Mouse (Mus musculus) midbrain, postnatal 0 days (tissue): ENCODE measurements around the gene P2ry14. TPM values are rescaled to one million over a fixed set of nuclear protein-coding genes. Genes with fewer than 3 reads are reported as not detected.

Experiments
- ATAC-seq: fragments of 200-750 bp; cut with Nextera tagmentation; 2 replicates; pipeline ENCODE4 v1.8.0; 2017; ENCODE audit warnings: moderate number of reproducible peaks, mild to moderate bottlenecking, moderate TSS enrichment, moderate library complexity; ENCODE audit not compliant: low FRiP score
- DNase-seq: peaks from one replicate; pipeline ENCODE4 v3.0.0-alpha.2; 2015; ENCODE audit warnings: low spot score
- H3K27ac ChIP-seq: fragments of 300-500 bp; sonication (generic); 2 replicates; pipeline ENCODE4 v1.5.1; 2014; ENCODE audit warnings: low read depth, mild to moderate bottlenecking, low read length, mixed read lengths
- H3K27me3 ChIP-seq: fragments of 300-500 bp; sonication (generic); 2 replicates; pipeline ENCODE4 v1.6.1; 2014; ENCODE audit warnings: low read length, control low read depth, mixed read lengths; ENCODE audit not compliant: insufficient read depth
- H3K36me3 ChIP-seq: fragments of 300-500 bp; sonication (generic); 2 replicates; pipeline ENCODE4 v1.6.1; 2014; ENCODE audit warnings: low read length, control low read depth, mixed read lengths; ENCODE audit not compliant: insufficient read depth
- H3K4me1 ChIP-seq: fragments of 300-500 bp; sonication (generic); 2 replicates; pipeline ENCODE4 v1.6.1; 2014; ENCODE audit warnings: mild to moderate bottlenecking, control low read depth, antibody characterized with exemption, low read length, mixed read lengths; ENCODE audit not compliant: insufficient read depth
- H3K4me2 ChIP-seq: fragments of 300-500 bp; sonication (generic); 2 replicates; pipeline ENCODE4 v1.6.1; 2014; ENCODE audit warnings: low read depth, mild to moderate bottlenecking, low read length, mixed read lengths; ENCODE audit not compliant: poor library complexity, severe bottlenecking
- H3K4me3 ChIP-seq: fragments of 300-500 bp; sonication (generic); 2 replicates; pipeline ENCODE4 v1.5.1; 2014; ENCODE audit warnings: low read depth, mild to moderate bottlenecking, low read length, moderate library complexity
- H3K9ac ChIP-seq: fragments of 300-500 bp; sonication (generic); replicated peaks from 2 replicates; pipeline ENCODE4 v1.6.1; 2014; ENCODE audit warnings: mild to moderate bottlenecking, low read length, moderate library complexity, mixed read lengths; ENCODE audit not compliant: poor library complexity, severe bottlenecking
- H3K9me3 ChIP-seq: fragments of 300-500 bp; sonication (generic); 2 replicates; pipeline ENCODE4 v1.6.1; 2016; ENCODE audit warnings: low read length, control low read depth
- CTCF ChIP-seq: IDR thresholded peaks from 2 replicates; pipeline ENCODE4 v1.5.1; 2016; ENCODE audit warnings: antibody characterized with exemption, mild to moderate bottlenecking
- WGBS: fragments of 180-500 bp; shearing (Covaris S2); extraction: QIAGEN DNeasy Blood & Tissue Kit; methylation state at CpG from one replicate; pipeline ENCODE4 v1.1.7; 2014; 5-methylcytosine and 5-hydroxymethylcytosine counted together
- polyA plus RNA-seq: library from polyadenylated mRNA; unstranded; fragments of >200 nt; fragmentation: Nextera tagmentation; extraction: Ambion mirVana; gene quantifications from 2 replicates; pipeline ENCODE4 v1.2.1, GENCODE M21; 2015
- total RNA-seq: library from RNA; depleted of rRNA; stranded (reverse); fragments of >200 nt; gene quantifications from 2 replicates; pipeline ENCODE4 v1.2.3, GENCODE M21; 2014

Gene P2ry14
- total and polyA plus RNA-seq, 2 experiments from 2014 or later = 3.2 to 4.3 TPM

GRCm38 (mm10) chr3:59131081-59131480, 22.3 kb downstream of the P2ry14 start:
- H3K4me3 ChIP-seq = no peak overlapping the region
- H3K27me3 ChIP-seq = no peaks in the 10 kb centered on the region
- no peak overlapping the region for H3K9ac ChIP-seq
- H3K4me2 ChIP-seq = no peak overlapping the region
- 78% methylated on average over 4 of the region's 4 CpGs for WGBS
- H3K27ac ChIP-seq = no peak overlapping the region
- no peaks in the 10 kb centered on the region for H3K9me3 ChIP-seq
- DNase-seq (no peak), ATAC-seq (no peak)
- no peaks in the 10 kb centered on the region for H3K4me1 ChIP-seq
- TF ChIP-seq CTCF = no peak
- H3K36me3 ChIP-seq = no peaks in the 10 kb centered on the region

- no peak for ATAC-seq
- Histone ChIP-seq H3K4me1 (no peaks in the 10 kb centered on the region), H3K9me3 (no peaks in the 10 kb centered on the region), H3K4me3 (no peak overlapping the region), H3K27ac (no peak overlapping the region), H3K9ac (no peak overlapping the region), H3K4me2 (no peak overlapping the region), H3K27me3 (no peaks in the 10 kb centered on the region), H3K36me3 (no peaks in the 10 kb centered on the region)
- no peak for TF ChIP-seq CTCF
- WGBS = 67% methylated on average over 8 of the region's 8 CpGs
- no peak for DNase-seq
These were observed 23.0 kb downstream of the P2ry14 start for GRCm38 (mm10) chr3:59130431-59130830.

- Histone ChIP-seq H3K4me2 (no peak overlapping the region), H3K27me3 (no peaks in the 10 kb centered on the region), H3K36me3 (no peaks in the 10 kb centered on the region), H3K9me3 (no peaks in the 10 kb centered on the region), H3K4me1 (no peaks in the 10 kb centered on the region), H3K27ac (no peak overlapping the region), H3K9ac (no peak overlapping the region), H3K4me3 (no peak overlapping the region)
- DNase-seq (no peak), ATAC-seq (no peak)
- no peak for TF ChIP-seq CTCF
- WGBS = 90% methylated on average over 3 of the region's 3 CpGs
These were observed 23.9 kb downstream of the P2ry14 start for GRCm38 (mm10) chr3:59129547-59129946.

DNA sequence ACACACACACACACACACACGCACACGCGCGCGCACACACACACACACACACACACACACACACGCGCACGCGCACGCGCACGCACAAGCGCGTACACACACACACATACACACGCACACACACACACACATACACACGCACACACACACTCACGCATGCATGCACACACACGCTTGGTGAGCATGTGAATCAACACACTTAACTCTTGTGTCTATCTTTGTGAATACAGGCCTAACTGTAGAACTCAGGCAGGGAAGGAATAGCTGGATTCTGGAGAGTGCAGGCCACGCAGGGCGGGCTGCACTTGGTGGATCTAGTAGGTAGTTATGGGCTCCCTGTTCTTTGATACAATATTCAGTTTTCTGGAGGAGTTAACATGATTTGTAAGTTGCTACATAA, 24.7 kb downstream of the P2ry14 start:
- TF ChIP-seq CTCF = no peak
- Histone ChIP-seq H3K9me3 (no peaks in the 10 kb centered on the region), H3K4me3 (no peak overlapping the region), H3K9ac (no peak overlapping the region), H3K36me3 (no peaks in the 10 kb centered on the region), H3K27me3 (no peaks in the 10 kb centered on the region), H3K4me1 (no peaks in the 10 kb centered on the region), H3K27ac (no peak overlapping the region), H3K4me2 (no peak overlapping the region)
- DNase-seq (no peak), ATAC-seq (no peak)
- 84% methylated on average over 20 of the region's 20 CpGs for WGBS

- no peak for TF ChIP-seq CTCF
- H3K27me3 ChIP-seq = no peaks in the 10 kb centered on the region
- no peak overlapping the region for H3K4me2 ChIP-seq
- no peak overlapping the region for H3K9ac ChIP-seq
- 73% methylated on average over 7 of the region's 7 CpGs for WGBS
- H3K9me3 ChIP-seq = no peaks in the 10 kb centered on the region
- no peaks in the 10 kb centered on the region for H3K4me1 ChIP-seq
- H3K27ac ChIP-seq = no peak overlapping the region; the same call in 1 of the 2 replicates
- H3K4me3 ChIP-seq = no peak overlapping the region
- ATAC-seq (no peak), DNase-seq (no peak)
- H3K36me3 ChIP-seq = no peaks in the 10 kb centered on the region
These were observed 27.4 kb downstream of the P2ry14 start for GRCm38 (mm10) chr3:59125783-59126555.

DNA sequence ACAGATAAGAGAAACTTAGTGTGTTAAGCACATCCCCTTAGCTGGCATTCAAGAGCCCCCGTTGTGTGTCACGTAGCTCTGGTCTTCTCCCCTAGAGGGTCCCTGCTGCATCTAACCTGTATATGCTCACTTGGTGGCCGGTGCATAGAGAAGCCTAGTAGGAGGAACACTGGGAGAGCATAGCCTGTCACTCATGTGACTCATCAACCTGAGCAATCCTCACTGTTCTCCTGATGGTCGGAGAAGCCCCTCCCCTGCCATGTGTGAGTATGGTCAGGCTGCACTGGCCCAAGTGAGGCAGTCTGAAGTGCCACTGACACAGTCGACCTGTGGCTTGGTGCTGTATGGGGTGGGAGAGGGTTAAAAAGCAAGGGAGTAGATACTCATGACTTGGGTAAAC, 28.4 kb downstream of the P2ry14 start:
- Histone ChIP-seq H3K4me2 (no peak overlapping the region), H3K9ac (no peak overlapping the region), H3K27ac (no peak overlapping the region), H3K9me3 (no peaks in the 10 kb centered on the region), H3K27me3 (no peaks in the 10 kb centered on the region), H3K4me1 (no peaks in the 10 kb centered on the region), H3K36me3 (no peaks in the 10 kb centered on the region), H3K4me3 (no peak overlapping the region)
- no peak for TF ChIP-seq CTCF
- 70% methylated on average over 5 of the region's 5 CpGs for WGBS
- ATAC-seq (no peak), DNase-seq (no peak)
